In the genomic region with DNA sequence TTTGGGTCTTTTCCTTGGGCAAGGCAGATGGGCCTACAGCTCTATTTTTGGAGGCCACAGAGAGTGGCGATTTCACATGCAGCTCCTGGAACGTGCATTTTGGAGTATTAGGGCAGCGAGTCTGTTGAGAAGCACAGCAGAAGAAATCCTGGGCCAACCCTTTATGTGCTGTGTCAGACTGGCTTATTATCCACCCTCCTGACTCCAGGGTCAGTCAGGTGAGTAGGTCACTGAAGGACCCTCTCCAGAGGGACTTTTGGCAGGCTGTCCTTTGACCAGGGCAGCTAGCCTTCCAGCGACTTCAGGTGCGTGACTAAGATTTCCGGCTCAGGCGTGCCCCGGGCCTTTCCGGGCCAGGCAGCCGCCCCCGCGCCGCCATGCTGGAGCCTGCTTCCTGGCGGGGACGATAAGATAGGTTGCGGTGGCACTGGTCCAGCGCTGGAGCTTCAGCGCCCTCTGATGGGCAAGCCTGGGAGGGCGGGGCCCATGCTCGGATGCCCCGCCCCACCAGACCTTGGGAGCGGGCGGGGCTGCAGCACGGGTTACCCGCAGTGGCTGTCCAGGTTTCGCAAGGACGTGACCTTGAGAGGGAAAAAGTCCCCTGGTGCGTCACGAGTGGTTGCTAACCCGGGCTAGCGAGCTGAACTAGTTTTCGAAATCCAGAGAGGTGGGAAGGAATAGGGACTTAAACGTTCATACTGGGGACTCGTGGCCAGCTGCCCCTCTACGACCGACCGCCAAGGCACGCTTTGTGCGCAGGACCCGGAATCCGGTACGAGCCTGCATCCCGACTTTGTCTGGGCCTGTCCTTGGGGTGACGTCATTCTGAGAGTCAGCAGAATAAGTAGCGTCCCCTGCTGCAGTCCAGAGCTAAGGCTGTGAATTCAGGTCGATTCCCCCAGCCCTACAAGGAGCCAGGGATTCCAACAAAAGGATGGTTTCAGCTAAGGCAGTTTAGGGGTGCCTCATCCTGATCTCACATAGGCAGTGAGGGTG, we compare ENCODE assay signal across 8 mouse cellular contexts. TPM values are rescaled to one million over a fixed set of nuclear protein-coding genes. Genes with fewer than 3 reads are reported as not detected.
DNase-seq lines count a peak whose midpoint lies in the region; ATAC-seq lines count a peak whose summit lies in the region.

No protein-coding gene starts in this region.

- WGBS in hindbrain, embryonic 15.5 days = 16% methylated on average over 46 of the region's 46 CpGs

- H3K36me3 ChIP-seq in hindbrain, embryonic 15.5 days = no peaks in the 10 kb centered on the region

- H3K4me3 ChIP-seq in hindbrain, embryonic 15.5 days = peak overlapping the region; percentile 41

- DNase-seq in R1 (ENCODE audit: low read depth, low spot score) = peak; percentile 90
- peak; percentile 91 to 94 for DNase-seq in cerebellum, postnatal 25 days
- peak; percentile 79 to 87 for DNase-seq in frontal cortex, postnatal 36 days (ENCODE audit: low spot score in 2 of 2)
- DNase-seq in layer of hippocampus, postnatal 36 days = peak; percentile 79 to 83
- peak; percentile 89 for DNase-seq in lung, postnatal 25 days (ENCODE audit: low spot score)
- peak; percentile 69 for DNase-seq in retina, adult 2 months (ENCODE audit: low read depth, low spot score)
- peak; percentile 92 for DNase-seq in thymus, postnatal 25 days

- H3K4me1 ChIP-seq in hindbrain, embryonic 15.5 days (replicated peaks) = 0 out of 2 replicates have a peak, but pooled peaks cover 4% of the 10 kb centered on the region

- H3K4me2 ChIP-seq in hindbrain, embryonic 15.5 days = peak overlapping the region; percentile 60

- H3K9ac ChIP-seq in hindbrain, embryonic 15.5 days = peak overlapping the region; percentile 47

- peak; percentile 97 for ATAC-seq in hindbrain, embryonic 15.5 days (ENCODE audit: low FRiP score, low read depth)

- H3K27ac ChIP-seq in hindbrain, embryonic 15.5 days (replicated peaks) = peak overlapping the region; percentile 83

- H3K27me3 ChIP-seq in hindbrain, embryonic 15.5 days = no peaks in the 10 kb centered on the region

- H3K9me3 ChIP-seq in hindbrain, embryonic 15.5 days = no peaks in the 10 kb centered on the region

RNA-seq across cellular contexts. Expression of a gene that starts 4.3 kb away (rescaled TPM):
- polyA plus RNA-seq in hindbrain, embryonic 15.5 days (2015; fragmentation: Nextera tagmentation; extraction: Ambion mirVana) = 0.31 and 0.35 TPM in 2 replicates
- total RNA-seq in layer of hippocampus, postnatal 36 days (2021) = 1 to 10 TPM in 1 of 2 experiments, under 1 TPM in 1; 0.95 to 1.1 TPM

Comparison
In these comparisons a context has a peak if more than half of its experiments do, and no peak if none do; other contexts are left out.
1. Peak in every context shown above with its lines: DNase-seq, ATAC-seq, H3K4me3 ChIP-seq and H3K27ac ChIP-seq.